Mouse (Mus musculus): ENCODE data around the gene Napsa.

- no peak for TF ChIP-seq CTCF (IDR thresholded peaks at IDR 0.05)
- no peak for TF ChIP-seq EP300 (IDR thresholded peaks at IDR 0.05)
Measured at GRCm38 (mm10) chr7:44565414-44565813, 6.8 kb upstream of the Napsa start.

Measured in lung, postnatal 0 days (tissue).